Mouse (Mus musculus) limb, embryonic 13.5 days (tissue): ENCODE results near the gene Gnat1. TPM values are rescaled to one million over a fixed set of nuclear protein-coding genes. Genes with fewer than 3 reads are reported as not detected.
A peak's percentile ranks its signal among the peaks of the same experiment; 100 is the strongest.

ENCODE experiments used
- ATAC-seq: fragments of 200-750 bp; cut with Nextera tagmentation; 2 replicates; pipeline ENCODE4 v1.8.0; 2017; ENCODE audit warnings: low read depth, moderate number of reproducible peaks, moderate TSS enrichment; ENCODE audit not compliant: low FRiP score
- H3K27ac ChIP-seq: fragments of 300-500 bp; sonication (generic); 2 replicates; pipeline ENCODE4 v1.5.1; 2015; ENCODE audit warnings: inconsistent platforms, mild to moderate bottlenecking, moderate library complexity
- H3K27me3 ChIP-seq: fragments of 300-500 bp; sonication (generic); 2 replicates; pipeline ENCODE4 v1.6.1; 2015; ENCODE audit warnings: mild to moderate bottlenecking, inconsistent platforms
- H3K36me3 ChIP-seq: fragments of 300-500 bp; sonication (generic); 2 replicates; pipeline ENCODE4 v1.6.1; 2015; ENCODE audit warnings: inconsistent platforms, mild to moderate bottlenecking, moderate library complexity
- H3K4me1 ChIP-seq: fragments of 300-500 bp; sonication (generic); 2 replicates; pipeline ENCODE4 v1.6.1; 2015; ENCODE audit warnings: inconsistent platforms
- H3K4me2 ChIP-seq: fragments of 300-500 bp; sonication (generic); replicated peaks from 2 replicates; pipeline ENCODE4 v1.6.1; 2015; ENCODE audit warnings: inconsistent platforms, mild to moderate bottlenecking, moderate library complexity
- H3K4me3 ChIP-seq: fragments of 300-500 bp; sonication (generic); 2 replicates; pipeline ENCODE4 v1.5.1; 2015; ENCODE audit warnings: moderate library complexity, mild to moderate bottlenecking, inconsistent platforms
- H3K9ac ChIP-seq: fragments of 300-500 bp; sonication (generic); 2 replicates; pipeline ENCODE4 v1.6.1; 2015; ENCODE audit warnings: mild to moderate bottlenecking, inconsistent platforms
- H3K9me3 ChIP-seq: fragments of 300-500 bp; sonication (generic); 2 replicates; pipeline ENCODE4 v1.6.1; 2016; ENCODE audit warnings: inconsistent platforms
- whole genome bisulfite sequencing: fragments of 180-500 bp; shearing (Covaris S2); methylation state at CpG from one replicate; pipeline ENCODE4 v1.1.7; 2015; 5-methylcytosine and 5-hydroxymethylcytosine counted together
- polyA plus RNA-seq: library from polyadenylated mRNA; unstranded; fragments of >200 nt; fragmentation: Nextera tagmentation; extraction: Ambion mirVana; gene quantifications from 2 replicates; pipeline ENCODE4 v1.2.1, GENCODE M21; 2015

Gene Gnat1
- polyA plus RNA-seq, 1 experiment from 2014 or later, result 1.0 TPM

GRCm38 (mm10) chr9:107635279-107636028 is 44.1 kb downstream of the Gnat1 start, which contains the start of gene Gnai2:
Gnai2 (minus strand) TSS chr9:107635367.
- 3% methylated on average over 37 of the region's 38 CpGs for WGBS
- peak within 1 kb of the TSS; percentile 93 for H3K9ac ChIP-seq
- no peaks in the 10 kb centered on the region for H3K9me3 ChIP-seq
- H3K4me2 ChIP-seq, result peak within 1 kb of the TSS; percentile 100
- ATAC-seq, result peak; percentile 95
- H3K4me1 ChIP-seq, result peaks cover 51% of the 10 kb centered on the region
- H3K36me3 ChIP-seq, result peaks cover 12% of the 10 kb centered on the region; the same call in 1 of the 2 replicates
- H3K4me3 ChIP-seq, result peak within 1 kb of the TSS; percentile 92
- no peaks in the 10 kb centered on the region for H3K27me3 ChIP-seq
- H3K27ac ChIP-seq, result peak within 1 kb of the TSS; percentile 88

DNA sequence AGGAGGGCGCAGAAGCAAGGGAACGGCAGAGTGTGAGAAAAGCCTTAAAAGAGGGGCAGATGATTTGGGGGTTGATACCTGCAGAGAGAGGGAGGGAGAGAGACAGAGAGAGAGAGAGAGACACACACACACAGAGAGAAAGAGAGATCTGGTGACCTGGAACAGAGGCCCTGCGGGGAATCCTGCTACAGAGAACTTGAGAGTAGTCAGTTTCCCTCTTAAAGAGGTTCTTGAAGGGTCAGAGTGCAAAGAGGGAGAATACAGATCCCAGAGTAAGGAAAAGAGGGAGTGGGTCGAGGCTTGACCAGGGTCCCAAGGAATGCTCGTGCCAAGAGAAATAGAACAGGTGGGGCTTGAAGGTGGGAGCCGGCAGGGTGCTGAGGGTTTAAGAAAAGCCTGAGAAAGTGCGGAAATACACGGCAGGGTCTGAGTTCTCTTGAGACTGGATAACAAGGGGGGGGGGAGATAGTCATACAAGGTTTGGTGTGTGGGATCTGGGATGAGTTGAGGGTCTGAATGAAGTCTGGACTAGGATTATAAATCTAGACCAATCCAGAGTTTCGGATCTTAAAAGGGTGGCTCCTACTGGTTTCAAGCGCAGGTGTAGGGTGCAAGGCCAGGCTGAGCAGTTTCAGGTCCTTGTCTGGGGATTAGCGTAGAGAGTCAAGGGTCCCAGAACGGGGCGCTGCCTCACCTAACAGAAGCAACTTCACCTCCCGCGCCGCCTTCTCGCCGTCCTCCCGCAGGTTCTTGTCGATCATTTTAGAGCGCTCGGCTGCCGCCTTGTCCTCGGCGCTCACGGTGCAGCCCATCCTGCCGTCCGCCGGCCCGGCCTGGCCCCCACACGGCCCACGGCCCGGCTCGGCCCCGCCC is 44.9 kb downstream of the Gnat1 start:
- Histone ChIP-seq H3K4me1 (peaks cover 59% of the 10 kb centered on the region), H3K36me3 (peaks cover 12% of the 10 kb centered on the region; the same call in 1 of the 2 replicates), H3K4me2 (peak overlapping the region; percentile 100), H3K9me3 (no peaks in the 10 kb centered on the region), H3K9ac (peak overlapping the region; percentile 93), H3K27ac (peak overlapping the region; percentile 88), H3K4me3 (peak overlapping the region; percentile 92), H3K27me3 (no peaks in the 10 kb centered on the region)
- ATAC-seq, result no peak; the same call in 1 of the 2 replicates
- under 1% methylated on average over 35 of the region's 35 CpGs for WGBS

GRCm38 (mm10) chr9:107633661-107634405 is 45.7 kb downstream of the Gnat1 start:
- 1% methylated on average over 15 of the region's 15 CpGs for WGBS
- ATAC-seq, result no peak
- peak overlapping the region; percentile 93 for H3K9ac ChIP-seq
- no peaks in the 10 kb centered on the region for H3K27me3 ChIP-seq
- H3K9me3 ChIP-seq, result no peaks in the 10 kb centered on the region
- peak overlapping the region; percentile 100 for H3K4me2 ChIP-seq
- peaks cover 18% of the 10 kb centered on the region; the same call in 1 of the 2 replicates for H3K36me3 ChIP-seq
- peaks cover 67% of the 10 kb centered on the region for H3K4me1 ChIP-seq
- peak overlapping the region; percentile 92 for H3K4me3 ChIP-seq
- H3K27ac ChIP-seq, result peak overlapping the region; percentile 88

DNA sequence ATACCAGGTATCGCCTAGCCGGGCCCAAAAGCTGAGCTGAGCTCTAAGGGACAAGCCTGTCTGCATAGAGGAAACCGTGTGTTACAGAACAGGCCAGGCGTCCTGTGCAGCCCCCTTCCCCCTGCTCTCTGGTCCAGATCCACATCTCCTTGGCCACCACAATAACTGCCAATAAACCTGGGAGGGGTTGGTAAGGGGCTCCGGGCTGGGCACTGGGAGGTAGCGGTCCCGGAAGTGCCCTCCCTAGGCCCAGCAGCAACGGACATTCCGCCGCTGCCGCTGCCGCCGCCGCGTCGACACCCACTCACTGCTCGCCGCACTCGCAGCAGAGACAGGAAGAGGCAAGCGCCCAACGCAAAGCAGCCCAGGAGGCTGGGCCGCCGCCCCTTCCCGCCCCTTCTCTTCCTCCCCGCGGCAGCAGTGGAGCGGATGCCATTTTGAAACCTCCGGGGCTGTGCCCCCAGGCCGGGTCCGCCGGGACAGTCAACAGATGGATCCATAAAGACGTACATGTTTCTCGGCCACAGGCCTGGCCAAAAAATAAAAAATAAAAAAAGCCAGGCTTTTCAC is 46.3 kb downstream of the Gnat1 start:
- Histone ChIP-seq H3K9ac (peak overlapping the region; percentile 93), H3K36me3 (peaks cover 24% of the 10 kb centered on the region; the same call in 1 of the 2 replicates), H3K9me3 (no peaks in the 10 kb centered on the region), H3K4me3 (peak overlapping the region; percentile 92), H3K4me1 (peaks cover 74% of the 10 kb centered on the region), H3K27me3 (no peaks in the 10 kb centered on the region), H3K27ac (peak overlapping the region; percentile 88), H3K4me2 (peak overlapping the region; percentile 100)
- WGBS, result 1% methylated on average over 31 of the region's 33 CpGs
- ATAC-seq, result peak; percentile 16; the same call in 1 of the 2 replicates

DNA sequence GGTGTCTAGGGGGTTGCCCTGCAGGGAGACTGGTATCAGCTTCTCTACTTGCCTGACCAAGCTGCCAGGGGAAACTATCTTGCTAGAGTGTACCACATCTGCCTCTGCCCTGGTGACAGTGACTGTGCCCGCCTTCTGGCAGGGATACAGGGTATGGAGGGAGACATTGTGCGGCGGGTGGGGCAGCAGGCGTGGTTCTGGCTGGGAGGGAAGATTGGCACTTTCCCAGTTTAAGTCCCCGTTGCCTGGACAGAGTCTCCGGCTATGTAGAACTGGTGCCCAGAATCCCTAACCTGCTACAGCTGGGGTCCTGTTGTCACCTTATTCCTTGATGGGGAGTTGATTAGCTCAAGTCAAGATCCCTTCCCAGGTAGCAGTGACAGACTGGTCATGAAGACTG is 47.0 kb downstream of the Gnat1 start:
- Histone ChIP-seq H3K27me3 (no peaks in the 10 kb centered on the region), H3K9me3 (no peaks in the 10 kb centered on the region), H3K27ac (peak overlapping the region; percentile 88), H3K4me3 (peak overlapping the region; percentile 92), H3K4me1 (peaks cover 79% of the 10 kb centered on the region), H3K9ac (peak overlapping the region; percentile 93), H3K36me3 (peaks cover 29% of the 10 kb centered on the region; the same call in 1 of the 2 replicates), H3K4me2 (peak overlapping the region; percentile 100)
- no peak for ATAC-seq
- 57% methylated on average over 6 of the region's 6 CpGs for WGBS

DNA sequence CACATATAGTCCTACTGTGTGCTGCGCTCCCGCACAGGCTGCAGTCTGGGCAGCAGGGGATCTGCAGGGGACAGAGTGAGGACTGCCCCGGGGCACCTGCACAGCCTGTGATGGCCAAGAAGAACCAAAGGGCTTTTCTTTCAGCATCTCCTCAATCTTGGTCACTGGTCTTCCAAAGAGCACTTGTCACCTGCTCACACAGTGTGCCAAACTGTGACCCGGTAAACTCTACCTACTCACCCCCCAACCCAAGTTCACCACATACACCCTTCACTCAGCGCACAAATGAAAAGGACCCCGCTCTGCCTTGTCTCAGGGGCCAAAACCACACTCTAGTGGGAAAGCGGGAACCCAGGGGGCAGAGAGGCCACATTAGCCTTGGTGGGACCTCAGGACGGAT is 47.7 kb downstream of the Gnat1 start:
- H3K9ac ChIP-seq, result peak overlapping the region; percentile 93; the same call in 1 of the 2 replicates
- no peaks in the 10 kb centered on the region for H3K9me3 ChIP-seq
- H3K4me2 ChIP-seq, result peak overlapping the region; percentile 100
- H3K27me3 ChIP-seq, result no peaks in the 10 kb centered on the region
- 91% methylated on average over 8 of the region's 8 CpGs for WGBS
- H3K27ac ChIP-seq, result peak overlapping the region; percentile 92; the same call in 1 of the 2 replicates
- ATAC-seq, result no peak
- H3K4me1 ChIP-seq, result peaks cover 79% of the 10 kb centered on the region
- peaks cover 30% of the 10 kb centered on the region; the same call in 1 of the 2 replicates for H3K36me3 ChIP-seq
- peak overlapping the region; percentile 92 for H3K4me3 ChIP-seq

GRCm38 (mm10) chr9:107631311-107631826 is 48.1 kb downstream of the Gnat1 start:
- Histone ChIP-seq H3K27me3 (no peaks in the 10 kb centered on the region), H3K4me1 (peaks cover 80% of the 10 kb centered on the region), H3K4me3 (peak overlapping the region; percentile 92; the same call in 1 of the 2 replicates), H3K4me2 (peak overlapping the region; percentile 100), H3K27ac (peak overlapping the region; percentile 92; the same call in 1 of the 2 replicates), H3K9ac (peak overlapping the region; percentile 93; the same call in 1 of the 2 replicates), H3K36me3 (peaks cover 30% of the 10 kb centered on the region; the same call in 1 of the 2 replicates), H3K9me3 (no peaks in the 10 kb centered on the region)
- WGBS, result 71% methylated on average over 9 of the region's 9 CpGs
- no peak for ATAC-seq

GRCm38 (mm10) chr9:107630576-107630975 is 48.9 kb downstream of the Gnat1 start:
- no peaks in the 10 kb centered on the region for H3K27me3 ChIP-seq
- ATAC-seq, result no peak
- no peaks in the 10 kb centered on the region for H3K9me3 ChIP-seq
- peak overlapping the region; percentile 59 for H3K9ac ChIP-seq
- 10% methylated on average over 4 of the region's 4 CpGs for WGBS
- H3K36me3 ChIP-seq, result peaks cover 31% of the 10 kb centered on the region
- peak overlapping the region; percentile 100 for H3K4me2 ChIP-seq
- H3K27ac ChIP-seq, result peak overlapping the region; percentile 92
- peak overlapping the region; percentile 16 for H3K4me3 ChIP-seq
- peaks cover 81% of the 10 kb centered on the region for H3K4me1 ChIP-seq

GRCm38 (mm10) chr9:107629901-107630425 is 49.5 kb downstream of the Gnat1 start:
- peak overlapping the region; percentile 59 for H3K9ac ChIP-seq
- 13% methylated on average over 14 of the region's 14 CpGs for WGBS

DNA sequence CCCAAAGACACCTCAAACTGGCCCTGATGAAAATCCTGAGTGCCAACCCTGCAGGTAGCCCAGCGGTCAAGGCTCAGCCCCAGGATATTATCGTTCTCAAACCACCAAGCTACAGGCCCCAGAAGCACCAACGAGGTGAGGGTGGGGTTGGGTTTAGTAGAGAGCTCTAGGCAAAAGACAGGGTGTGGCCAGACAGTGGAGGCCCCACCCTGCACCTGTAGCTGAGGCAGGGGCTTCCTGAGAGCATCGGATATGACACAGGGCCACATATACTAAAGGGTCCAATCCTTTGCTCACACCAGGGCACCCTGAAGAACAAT is 50.1 kb downstream of the Gnat1 start:
- Histone ChIP-seq H3K4me1 (peaks cover 81% of the 10 kb centered on the region), H3K27me3 (no peaks in the 10 kb centered on the region), H3K9ac (peak overlapping the region; percentile 35; the same call in 1 of the 2 replicates), H3K27ac (peak overlapping the region; percentile 55; the same call in 1 of the 2 replicates), H3K9me3 (no peaks in the 10 kb centered on the region), H3K36me3 (peaks cover 43% of the 10 kb centered on the region), H3K4me3 (no peak overlapping the region), H3K4me2 (peak overlapping the region; percentile 100)
- ATAC-seq, result no peak
- 30% methylated on average over 4 of the region's 4 CpGs for WGBS

More at GRCm38 (mm10) chr9:107629901-107630425, 49.5 kb downstream of the Gnat1 start:
- Histone ChIP-seq H3K4me1 (peaks cover 81% of the 10 kb centered on the region), H3K36me3 (peaks cover 37% of the 10 kb centered on the region), H3K27me3 (no peaks in the 10 kb centered on the region), H3K4me3 (peak overlapping the region; percentile 16), H3K27ac (peak overlapping the region; percentile 92), H3K4me2 (peak overlapping the region; percentile 100), H3K9me3 (no peaks in the 10 kb centered on the region)
- no peak for ATAC-seq
